8 mouse cellular contexts compared by ENCODE assay signal in genomic region chr3:101506179-101506578, GRCm38 (mm10).
DNase-seq lines count a peak whose midpoint lies in the region; ATAC-seq lines count a peak whose summit lies in the region.

No protein-coding gene starts in this region.

- peak; percentile 80 for ATAC-seq in intestine, embryonic 16.5 days

- 25% methylated on average over 5 of the region's 5 CpGs for WGBS in intestine, embryonic 16.5 days
- 23% methylated on average over 5 of the region's 5 CpGs for WGBS in midbrain, embryonic 10.5 days

- no peaks in the 10 kb centered on the region for H3K36me3 ChIP-seq in intestine, embryonic 16.5 days (ENCODE audit: control insufficient read depth, insufficient read depth, low read length)
- H3K36me3 ChIP-seq in midbrain, embryonic 10.5 days: no peaks in the 10 kb centered on the region

- 0 out of 2 replicates have a peak overlapping the region, but pooled peaks have one; percentile 21 for H3K9ac ChIP-seq in intestine, embryonic 16.5 days (ENCODE audit: low read depth, low read length)

- 0 out of 2 replicates have a peak overlapping the region, but pooled peaks have one; percentile 5 for H3K27ac ChIP-seq in intestine, embryonic 16.5 days (ENCODE audit: low read length)
- peak overlapping the region; percentile 80 for H3K27ac ChIP-seq in midbrain, embryonic 10.5 days (replicated peaks)

- intact Hi-C loops in left cerebral cortex, postnatal 25 days (cut with DNase I): loop anchor here (1.0 to 5.0 kb wide), 4 partner anchors 66 to 306 kb away; partner anchors contain the start of gene Atp1a1

- H3K4me1 ChIP-seq in intestine, embryonic 16.5 days (ENCODE audit: control insufficient read depth, insufficient read depth, low read length): peaks cover 19% of the 10 kb centered on the region
- peaks cover 27% of the 10 kb centered on the region for H3K4me1 ChIP-seq in midbrain, embryonic 10.5 days

- H3K4me2 ChIP-seq in intestine, embryonic 16.5 days (ENCODE audit: low read depth, low read length): no peak overlapping the region

- no peaks in the 10 kb centered on the region for H3K27me3 ChIP-seq in intestine, embryonic 16.5 days (replicated peaks; ENCODE audit: control insufficient read depth, insufficient read depth, low read length)
- H3K27me3 ChIP-seq in midbrain, embryonic 10.5 days (ENCODE audit: low read depth, poor library complexity, severe bottlenecking): peaks cover 18% of the 10 kb centered on the region; the same call in 1 of the 2 replicates

- H3K4me3 ChIP-seq in intestine, embryonic 16.5 days (ENCODE audit: low read length): no peak overlapping the region
- no peak overlapping the region for H3K4me3 ChIP-seq in midbrain, embryonic 10.5 days

- H3K9me3 ChIP-seq in intestine, embryonic 16.5 days (ENCODE audit: control insufficient read depth, low read length): no peaks in the 10 kb centered on the region
- no peaks in the 10 kb centered on the region for H3K9me3 ChIP-seq in midbrain, embryonic 10.5 days (replicated peaks)

- peak; percentile 94 for DNase-seq in adrenal gland, postnatal 14 days
- DNase-seq in embryo, embryonic 9.5 days (ENCODE audit: extremely low spot score): peak; percentile 91
- DNase-seq in gastrocnemius, postnatal 4 days (ENCODE audit: low spot score in 2 of 2): peak; percentile 68 to 87
- DNase-seq in left cerebral cortex, postnatal 25 days (ENCODE audit: low spot score in 2 of 2): peak; percentile 76 to 84
- DNase-seq in midbrain, embryonic 10.5 days (ENCODE audit: low spot score): peak; percentile 88
- DNase-seq in skeletal muscle tissue, adult 2 months (ENCODE audit: low read depth, low spot score): peak; percentile 63
- no peak for DNase-seq in natural killer cell, adult 2 months (ENCODE audit: low spot score in 2 of 2)

Comparison
In these comparisons a context has a peak if more than half of its experiments do, and no peak if none do; other contexts are left out.
1. DNase-seq: peak in adrenal gland, postnatal 14 days (single experiment), embryo, embryonic 9.5 days (single experiment), gastrocnemius, postnatal 4 days (2 of 2), left cerebral cortex, postnatal 25 days (2 of 2), midbrain, embryonic 10.5 days (single experiment) and skeletal muscle tissue, adult 2 months (single experiment); none in natural killer cell, adult 2 months (0 of 2).